Mouse (Mus musculus) ES-E14 (cell line): ENCODE measurements around the gene Dcbld1. TPM values are rescaled to one million over a fixed set of nuclear protein-coding genes. Genes with fewer than 3 reads are reported as not detected.
"Not testable (repeated sequence)": the region's sequence is repeated elsewhere in the genome, so short reads cannot be mapped to it uniquely, and the experiment has no call there.

Experiments used
- DNase-seq: peaks from one replicate; pipeline ENCODE4 v3.0.0-alpha.2; 2013; ENCODE audit warnings: low read depth, low spot score
- H3K27ac ChIP-seq: 2 replicates; pipeline ENCODE4 v1.5.1; 2012; ENCODE audit warnings: low read depth, mild to moderate bottlenecking, low read length, moderate library complexity, mixed read lengths; ENCODE audit not compliant: poor library complexity, insufficient read depth, severe bottlenecking
- H3K36me3 ChIP-seq: 2 replicates; pipeline ENCODE4 v1.6.1; 2012; ENCODE audit warnings: mild to moderate bottlenecking, low read length, moderate library complexity, mixed read lengths; ENCODE audit not compliant: control insufficient read depth, poor library complexity, insufficient read depth, severe bottlenecking
- H3K4me1 ChIP-seq, 2 experiments: fragments of 150-350 bp in 1 of 2; sonication (generic) in 1 of 2; 2 replicates each; pipeline ENCODE4 v1.6.1; 2012; ENCODE audit warnings: low read length in 2 of 2, mild to moderate bottlenecking in 1 of 2, mixed read lengths in 1 of 2; ENCODE audit not compliant: control insufficient read depth in 2 of 2, insufficient read depth in 2 of 2, poor library complexity in 1 of 2
- H3K4me3 ChIP-seq, 2 experiments: fragments of 150-350 bp in 1 of 2; sonication (generic) in 1 of 2; 2 replicates each; pipeline ENCODE4 v1.5.1; 2012; ENCODE audit warnings: low read length in 2 of 2, low read depth in 1 of 2, mild to moderate bottlenecking in 1 of 2, mixed read lengths in 1 of 2; ENCODE audit not compliant: insufficient read depth in 1 of 2, poor library complexity in 1 of 2, severe bottlenecking in 1 of 2
- H3K9ac ChIP-seq: 2 replicates; pipeline ENCODE4 v1.6.1; 2012; ENCODE audit warnings: low read depth, mild to moderate bottlenecking, low read length, mixed read lengths; ENCODE audit not compliant: poor library complexity, insufficient read depth, severe bottlenecking
- H3K9me3 ChIP-seq: fragments of 150-350 bp; sonication (generic); 2 replicates; pipeline ENCODE4 v1.6.1; 2012; ENCODE audit warnings: low read depth, mild to moderate bottlenecking, low read length; ENCODE audit not compliant: control insufficient read depth, insufficient read depth
- CHD2 ChIP-seq: IDR thresholded peaks from 2 replicates; pipeline ENCODE4 v1.6.1; 2014; ENCODE audit warnings: mild to moderate bottlenecking, low read depth, low read length, inconsistent platforms
- HCFC1 ChIP-seq: IDR thresholded peaks from 2 replicates; pipeline ENCODE4 v1.6.1; 2012; ENCODE audit warnings: low read length, inconsistent platforms, borderline replicate concordance; ENCODE audit not compliant: insufficient read depth
- MAFK ChIP-seq: IDR thresholded peaks from 2 replicates; pipeline ENCODE4 v1.6.1; 2014; ENCODE audit warnings: mild to moderate bottlenecking, low read depth, low read length, inconsistent platforms; ENCODE audit not compliant: insufficient read depth
- ZC3H11A ChIP-seq: IDR thresholded peaks from 2 replicates; pipeline ENCODE4 v1.6.1; 2012; ENCODE audit warnings: low read depth, mild to moderate bottlenecking, inconsistent platforms, low read length, borderline replicate concordance
- ZNF384 ChIP-seq: IDR thresholded peaks from 2 replicates; pipeline ENCODE4 v1.6.1; 2012; ENCODE audit warnings: low read depth, low read length, inconsistent platforms
- in situ Hi-C, 2 experiments: fragments of 600-800 bp; cut with MboI; formaldehyde crosslinking; loops; one replicate each; pipeline ENCODE4 v1.15.1; 2025; ENCODE audit warnings: low sequenced_read_pairs in 2 of 2, inconsistent platforms in 1 of 2; ENCODE audit not compliant: unreplicated experiment in 2 of 2
- total RNA-seq: library from RNA; depleted of rRNA; stranded (reverse); fragments of 300-350 nt; gene quantifications from 2 replicates; pipeline ENCODE4 v1.2.3, GENCODE M21; 2012

Dcbld1 gene
- total RNA-seq, 1 experiment, result 33.2 TPM

- H3K9me3 ChIP-seq, result no peaks in the 10 kb centered on the region
- no peak overlapping the region for H3K27ac ChIP-seq
- H3K9ac ChIP-seq, result no peak overlapping the region
- no peak for DNase-seq
- peaks cover 0 to 15% of the 10 kb centered on the region in 2 experiments; a peak in 2 of 4 replicates for H3K4me1 ChIP-seq
- no peak overlapping the region for H3K4me3 ChIP-seq
- peaks cover 3% of the 10 kb centered on the region; the same call in 1 of the 2 replicates for H3K36me3 ChIP-seq
- no peak for TF ChIP-seq MAFK
- TF ChIP-seq CHD2, result no peak
- no peak for TF ChIP-seq ZC3H11A
- TF ChIP-seq ZNF384, result no peak
- no peak for TF ChIP-seq HCFC1
- in situ Hi-C loops, result no loop called here
Observed at GRCm38 (mm10) chr10:52295934-52296333, 62.5 kb downstream of the Dcbld1 start.

- in situ Hi-C loops, H3K4me3 ChIP-seq, H3K9me3 ChIP-seq, H3K27ac ChIP-seq, H3K9ac ChIP-seq, DNase-seq, H3K36me3 ChIP-seq: not testable (repeated sequence)
- peaks cover 0 to 15% of the 10 kb centered on the region in 2 experiments; a peak in 2 of 4 replicates for H3K4me1 ChIP-seq
Observed at GRCm38 (mm10) chr10:52298568-52298967, 65.1 kb downstream of the Dcbld1 start.

- H3K4me3 ChIP-seq, result no peak overlapping the region
- no peaks in the 10 kb centered on the region for H3K9me3 ChIP-seq
- H3K36me3 ChIP-seq, result peaks cover 6% of the 10 kb centered on the region
- H3K4me1 ChIP-seq, result peaks cover 3 to 10% of the 10 kb centered on the region in 2 experiments; a peak in 2 of 4 replicates
- TF ChIP-seq HCFC1 (no peak), CHD2 (no peak), ZC3H11A (no peak), ZNF384 (no peak), MAFK (no peak)
- H3K27ac ChIP-seq, result no peak overlapping the region; the same call in 1 of the 2 replicates
- in situ Hi-C loops, result no loop called here
- H3K9ac ChIP-seq, result no peak overlapping the region
- no peak for DNase-seq
Observed at GRCm38 (mm10) chr10:52301766-52302165, 68.3 kb downstream of the Dcbld1 start.

GRCm38 (mm10) chr10:52302271-52302670 is 68.9 kb downstream of the Dcbld1 start:
- Histone ChIP-seq H3K27ac (no peak overlapping the region; the same call in 1 of the 2 replicates), H3K4me1 (peaks cover 3 to 7% of the 10 kb centered on the region in 2 experiments; a peak in 2 of 4 replicates), H3K4me3 (no peak overlapping the region), H3K9me3 (no peaks in the 10 kb centered on the region), H3K36me3 (peaks cover 6% of the 10 kb centered on the region), H3K9ac (no peak overlapping the region)
- DNase-seq, result no peak
- TF ChIP-seq MAFK, result no peak
- no peak for TF ChIP-seq ZNF384
- no peak for TF ChIP-seq HCFC1
- no peak for TF ChIP-seq CHD2
- no peak for TF ChIP-seq ZC3H11A
- in situ Hi-C loops, result no loop called here

- Histone ChIP-seq H3K4me3 (no peak overlapping the region), H3K9ac (no peak overlapping the region), H3K4me1 (0 out of 4 replicates have a peak, but pooled peaks cover 2 to 3% of the 10 kb centered on the region in 2 experiments), H3K9me3 (no peaks in the 10 kb centered on the region), H3K36me3 (peaks cover 6% of the 10 kb centered on the region), H3K27ac (no peak overlapping the region)
- in situ Hi-C loops, result no loop called here
- DNase-seq, result no peak
- no peak for TF ChIP-seq ZC3H11A
- no peak for TF ChIP-seq CHD2
- TF ChIP-seq MAFK, result no peak
- no peak for TF ChIP-seq HCFC1
- no peak for TF ChIP-seq ZNF384
Observed at GRCm38 (mm10) chr10:52304574-52304973, 71.2 kb downstream of the Dcbld1 start.
